Mouse (Mus musculus) retina, adult 2 months (tissue): ENCODE results near the gene Pepd.
A peak's percentile ranks its signal among the peaks of the same experiment; 100 is the strongest.

ENCODE experiments used
- DNase-seq: peaks from one replicate; pipeline ENCODE4 v3.0.0-alpha.2; 2012; ENCODE audit warnings: low read depth, low spot score

Gene Pepd

DNA sequence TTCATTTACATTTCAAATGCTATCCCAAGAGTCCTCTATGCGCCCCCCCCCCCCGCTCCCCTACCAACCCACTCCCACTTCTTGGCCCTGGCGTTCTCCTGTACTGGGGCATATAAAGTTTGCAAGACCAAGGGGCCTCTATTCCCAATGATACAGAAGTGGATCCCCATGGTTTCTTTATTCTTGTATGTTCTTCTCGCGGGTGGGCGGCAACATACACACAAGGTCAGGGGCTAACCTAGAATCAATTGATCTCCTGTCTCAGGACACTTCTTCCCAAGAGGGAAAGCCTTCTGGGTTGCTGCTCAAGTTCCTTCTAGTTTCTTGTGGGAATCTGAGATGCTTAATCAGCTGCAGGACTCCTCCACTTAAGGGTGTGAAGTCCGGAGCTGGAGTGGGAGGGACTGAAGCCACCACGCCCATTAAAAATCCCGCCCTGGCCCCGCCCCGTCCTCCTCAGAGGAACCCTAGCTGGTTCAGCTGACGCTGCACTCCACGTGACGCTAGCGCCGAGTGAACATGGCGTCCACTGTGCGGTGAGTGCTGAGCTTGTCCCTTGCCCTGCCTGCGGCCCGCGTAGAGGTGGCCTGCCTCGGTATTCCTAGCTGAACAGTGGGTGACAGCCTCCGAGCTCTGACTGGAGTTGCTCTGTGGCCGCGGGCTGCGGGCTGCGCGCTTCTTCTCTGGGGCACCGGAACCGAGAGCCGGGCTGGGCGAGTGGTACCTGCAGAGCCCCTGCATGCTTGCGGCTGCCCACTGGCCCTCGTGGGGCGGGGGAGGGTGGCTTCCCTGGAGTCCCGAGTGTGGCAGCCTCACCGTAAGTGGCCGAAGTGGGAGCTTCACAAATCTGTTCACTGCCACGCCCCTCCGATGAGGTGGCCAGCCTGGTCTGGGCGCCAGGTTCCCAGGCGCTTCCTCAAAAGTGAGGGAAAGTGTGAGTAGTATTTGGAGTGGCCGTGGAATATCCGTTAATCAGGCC lies at the start of gene Pepd:
Gene Pepd, plus strand, starts transcription at position 461 of the 979 bp plus-strand sequence.
- DNase-seq = peak; percentile 78

DNA sequence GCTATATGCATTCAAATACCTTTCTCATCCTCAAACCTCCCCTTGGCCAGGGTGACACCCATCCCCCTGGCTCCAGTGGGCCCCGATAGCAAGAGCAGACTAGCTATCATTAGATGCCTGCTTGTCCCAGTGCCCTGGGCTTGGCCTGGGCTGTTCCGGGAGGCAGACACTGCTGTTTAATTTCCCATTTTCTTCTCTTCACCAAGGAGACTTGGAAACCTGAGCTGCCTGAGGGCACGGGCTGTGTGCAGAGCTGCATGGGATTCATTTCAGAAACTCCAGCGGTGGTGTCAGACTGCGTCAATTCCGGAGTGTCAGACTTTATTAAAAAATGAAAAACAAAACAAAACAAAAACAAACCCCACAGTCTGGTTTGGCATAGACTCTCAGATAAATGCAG lies 44.9 kb upstream of the Pepd start:
- DNase-seq = no peak

DNA sequence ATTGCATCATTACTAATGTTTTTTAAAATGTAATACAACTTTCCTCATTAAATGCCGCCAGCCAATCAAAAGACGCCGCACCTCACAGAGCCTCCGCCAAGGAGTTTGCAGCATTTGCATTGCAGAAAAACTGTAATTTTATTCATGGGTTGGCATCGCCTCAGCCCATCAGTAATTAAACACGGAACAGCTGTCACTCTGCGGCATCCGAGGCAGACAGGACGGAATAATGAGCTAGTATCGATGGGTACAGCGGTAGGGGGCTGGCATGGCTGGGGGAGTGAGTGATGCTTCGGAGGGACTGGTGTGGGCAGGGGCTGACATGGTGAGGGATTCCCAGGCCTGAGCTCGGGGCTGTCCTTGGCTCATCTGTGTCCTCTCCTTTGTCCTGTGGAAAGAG lies 42.5 kb upstream of the Pepd start:
- DNase-seq = no peak

DNA sequence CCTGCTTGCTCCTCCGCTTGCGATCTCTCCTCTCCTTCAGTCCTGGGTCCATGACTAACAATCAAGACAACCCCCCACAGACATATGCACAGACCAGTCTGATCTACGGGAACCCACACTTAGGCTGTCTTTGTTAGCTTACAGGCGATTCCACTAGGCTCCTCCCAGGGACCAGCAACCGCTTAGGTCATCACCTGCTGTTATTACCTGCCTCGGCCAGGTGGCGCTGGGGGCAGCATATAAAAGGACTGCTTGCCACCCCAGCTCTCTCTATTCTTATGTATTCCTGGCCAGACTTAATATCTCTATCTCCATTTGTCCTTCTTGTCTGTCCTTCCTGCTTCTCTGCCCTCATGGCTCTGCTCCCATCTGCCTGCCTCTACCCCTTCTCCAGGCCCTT lies 35.4 kb upstream of the Pepd start:
- no peak for DNase-seq

DNA sequence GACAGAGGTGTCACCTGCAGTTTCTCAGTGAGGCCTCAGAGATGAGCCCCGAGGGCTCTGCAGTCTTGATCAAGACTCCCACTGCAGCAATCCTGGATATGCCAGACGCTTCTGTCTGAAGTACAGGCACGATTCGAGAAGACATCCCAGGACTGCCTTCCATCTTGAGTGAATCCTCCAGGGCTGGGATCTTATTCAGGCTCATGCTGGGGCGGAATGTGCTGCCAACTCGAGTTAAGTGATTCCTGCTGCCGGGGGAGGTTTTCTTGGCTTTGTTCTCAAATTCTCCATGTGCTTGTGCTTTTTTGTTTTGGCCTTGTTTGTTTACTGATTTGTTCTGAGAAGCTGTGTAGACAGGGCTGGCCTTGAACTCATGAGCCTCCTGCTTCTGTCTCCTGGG lies 34.4 kb upstream of the Pepd start:
- DNase-seq = no peak

DNA sequence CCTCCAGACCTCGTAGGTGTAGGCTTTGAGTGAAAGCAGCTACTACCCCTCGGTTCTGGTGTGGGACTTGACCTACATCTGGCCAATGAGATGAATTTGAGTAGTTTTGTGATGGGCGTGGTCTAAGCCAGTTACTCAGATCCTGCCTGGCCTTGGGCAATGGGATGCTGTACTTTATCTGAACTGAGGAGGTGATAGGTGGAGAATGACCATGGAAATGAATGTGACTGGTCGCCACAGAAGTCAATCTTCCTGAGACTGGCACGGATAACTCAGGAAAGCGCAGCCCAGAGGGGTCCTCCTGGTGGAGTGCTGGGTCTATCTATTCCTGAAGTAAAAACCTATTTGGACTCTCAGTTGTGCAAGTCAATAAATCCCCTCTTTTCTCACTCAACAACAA lies 23.7 kb upstream of the Pepd start:
- no peak for DNase-seq

DNA sequence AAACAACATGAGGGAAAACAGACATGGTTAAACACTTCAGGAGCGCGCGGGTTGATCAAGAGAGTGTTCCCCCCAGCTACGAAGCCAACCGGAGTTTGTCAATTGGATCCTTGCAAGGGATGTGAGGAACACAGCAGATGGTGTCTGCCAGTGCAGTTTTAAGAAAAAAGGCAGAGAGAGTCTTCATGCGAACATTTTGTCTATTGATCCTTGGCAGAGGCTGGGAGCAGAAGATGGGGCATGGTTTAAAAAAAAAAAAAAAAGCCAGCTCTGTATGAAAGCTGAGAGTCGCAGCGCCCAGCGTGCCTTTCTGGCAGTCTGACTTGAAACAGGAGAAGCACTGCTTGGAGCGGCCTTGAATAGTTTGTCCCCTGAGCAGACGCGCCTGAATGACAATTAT lies 23.3 kb upstream of the Pepd start:
- DNase-seq = no peak

DNA sequence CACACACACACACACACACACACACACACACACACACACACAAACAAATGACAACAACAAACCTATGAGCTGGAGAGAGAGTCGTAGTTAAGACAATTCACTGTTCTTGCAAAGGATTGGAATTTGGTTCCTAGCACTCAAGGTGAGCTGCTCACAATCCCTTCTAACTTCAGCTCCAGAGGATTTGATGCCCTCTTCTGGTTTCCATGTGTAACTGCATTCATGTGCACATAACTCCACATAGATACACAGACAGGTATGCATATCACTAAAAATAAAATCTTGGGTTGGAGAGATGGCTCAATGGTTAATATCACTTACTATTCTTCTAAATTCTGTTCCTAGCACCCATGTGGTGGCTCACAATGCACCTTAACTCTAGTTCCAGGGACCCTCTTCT lies 19.3 kb upstream of the Pepd start:
- DNase-seq = no peak

DNA sequence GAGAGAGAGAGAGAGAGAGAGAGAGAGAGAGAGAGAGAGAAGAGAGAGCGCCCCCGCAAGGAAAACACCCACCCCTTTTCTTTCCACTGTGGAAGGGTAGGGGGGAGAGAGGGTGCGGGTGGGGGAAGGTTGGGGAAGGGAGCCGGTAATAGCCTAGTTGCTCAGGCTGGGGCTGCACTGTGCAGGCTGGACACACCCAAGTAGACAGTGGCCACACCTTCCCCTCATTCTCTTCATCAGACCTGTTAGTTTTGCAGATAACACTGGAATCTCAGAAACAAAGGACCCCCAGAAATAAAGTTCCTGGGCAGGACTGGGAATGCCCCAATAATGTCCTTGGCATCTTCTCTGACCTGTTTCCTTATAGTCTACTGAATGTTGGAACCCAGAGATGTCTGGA lies 15.7 kb upstream of the Pepd start:
- DNase-seq = no peak

DNA sequence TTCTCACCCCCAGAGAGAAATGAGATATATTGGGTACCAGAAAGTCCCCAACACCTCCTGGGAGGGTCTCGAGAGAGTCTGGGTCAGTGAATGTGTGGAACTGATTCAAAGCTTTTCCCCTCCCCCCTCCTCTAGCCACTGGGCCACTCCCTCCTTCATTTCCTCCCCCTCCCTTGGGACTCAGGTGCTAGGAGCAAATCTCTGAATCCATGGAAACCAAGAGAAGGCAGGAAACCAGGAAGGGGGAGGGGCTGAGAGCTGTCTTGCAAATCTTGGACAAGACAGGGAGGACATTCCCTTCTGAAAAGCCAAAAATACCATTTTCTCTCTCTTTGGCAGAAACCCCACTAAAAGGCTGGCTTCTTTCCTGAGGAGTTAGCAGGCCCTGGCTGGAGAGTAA lies 15.1 kb upstream of the Pepd start:
- no peak for DNase-seq

DNA sequence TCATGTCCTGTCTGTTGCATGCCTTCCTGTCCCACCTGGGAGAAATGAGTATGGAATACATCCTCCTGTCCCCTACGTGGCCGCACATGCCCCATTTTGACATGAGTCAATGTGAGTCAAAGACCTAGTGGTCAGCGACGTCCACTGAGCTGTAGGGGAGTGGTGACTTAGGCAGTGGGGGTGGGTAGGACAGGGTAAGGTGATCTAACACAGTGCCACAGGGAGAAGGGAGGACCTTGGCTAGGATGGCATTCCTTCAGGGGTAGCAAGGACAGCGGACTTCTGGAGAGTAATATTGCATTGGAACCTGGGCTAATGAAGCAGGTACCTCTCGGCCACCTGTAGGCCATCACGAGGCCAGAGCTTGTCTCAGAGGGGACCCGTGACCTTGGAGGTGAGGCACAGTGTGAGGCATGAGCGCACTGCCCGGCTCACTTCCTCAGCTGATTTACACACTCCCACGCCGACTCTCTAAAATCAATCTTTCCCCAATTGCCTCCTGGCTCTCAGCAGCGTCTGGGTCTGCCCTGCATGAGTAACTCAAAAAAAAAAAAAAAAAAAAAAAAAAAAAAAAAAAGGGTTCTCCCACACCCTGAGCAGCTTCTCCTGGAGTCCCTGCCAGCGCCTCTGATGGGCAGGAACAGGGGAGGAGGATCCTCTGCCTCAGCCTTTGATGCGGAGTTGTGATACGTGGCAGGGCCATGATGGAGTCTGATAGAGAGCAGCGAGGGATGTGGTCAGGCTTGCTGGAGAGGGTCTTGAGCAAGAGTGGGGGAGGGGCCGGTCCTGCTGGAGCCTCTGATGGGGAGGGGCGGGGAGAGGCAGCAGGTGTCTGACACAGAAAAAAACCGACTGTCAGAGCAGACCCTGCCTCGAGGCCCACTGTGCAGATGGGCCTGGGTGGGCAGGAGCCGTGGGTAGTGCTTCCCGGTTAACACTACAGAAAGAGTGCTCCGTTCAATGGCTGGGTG lies 1.8 kb upstream of the Pepd start:
- DNase-seq = no peak

DNA sequence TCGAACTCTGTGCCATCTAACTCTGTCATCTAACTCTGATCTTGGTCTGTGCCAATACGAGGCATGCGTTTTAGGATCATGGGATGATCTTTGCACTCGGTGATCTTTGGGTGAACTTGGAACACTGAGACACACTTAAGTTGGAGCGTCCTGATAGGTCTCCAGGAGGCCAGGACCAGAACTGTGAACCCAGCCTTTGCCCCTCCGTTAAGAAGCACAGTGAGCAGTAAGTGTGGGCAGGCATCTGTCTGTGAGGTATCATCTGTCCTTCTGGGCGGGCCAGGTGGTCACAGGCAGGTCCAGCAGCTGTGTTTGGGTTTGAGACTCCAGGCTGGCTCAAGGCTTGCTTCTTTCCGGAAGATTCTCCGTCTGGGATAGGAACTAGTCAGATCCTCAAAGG lies 1.8 kb downstream of the Pepd start:
- no peak for DNase-seq

DNA sequence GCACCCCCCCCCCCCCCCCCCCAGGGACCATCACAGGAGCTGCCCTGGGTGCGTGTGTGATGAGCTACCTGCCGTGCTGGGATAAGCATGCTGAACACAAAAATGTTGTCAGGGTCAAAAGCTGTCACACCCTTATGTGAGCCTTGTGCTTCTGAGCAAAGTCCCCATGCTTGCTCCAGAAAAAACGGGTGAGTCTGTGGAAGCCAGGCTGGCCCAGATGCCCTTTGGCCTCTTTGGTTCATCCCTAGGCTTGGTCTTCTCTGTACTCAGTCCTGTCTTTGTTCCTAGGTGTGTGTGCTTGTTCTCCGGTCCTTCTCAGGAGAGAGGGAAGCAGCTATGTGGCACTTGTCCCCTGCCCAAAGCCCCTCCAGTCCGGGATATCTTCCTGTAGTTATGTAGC lies 3.4 kb downstream of the Pepd start:
- DNase-seq = no peak

DNA sequence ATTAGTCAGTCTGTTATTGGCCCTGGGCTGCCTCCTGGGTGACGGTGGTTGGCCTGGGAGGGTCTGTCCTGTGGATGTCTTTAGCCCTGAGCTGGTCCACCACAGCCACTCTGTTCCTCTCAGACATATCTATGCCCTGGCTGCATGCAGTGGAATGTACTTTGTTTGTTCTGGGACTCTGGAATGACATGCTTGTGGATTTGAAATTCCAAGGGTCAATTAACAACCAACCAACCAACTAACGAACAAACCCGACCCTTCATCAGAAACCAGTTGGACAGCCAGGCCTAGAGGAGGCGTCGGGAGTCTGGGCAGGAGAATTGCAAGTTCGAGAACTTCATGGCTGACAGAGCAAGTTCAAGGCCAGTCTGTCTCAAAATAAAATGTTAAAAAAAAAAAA lies 5.4 kb downstream of the Pepd start:
- DNase-seq = no peak

DNA sequence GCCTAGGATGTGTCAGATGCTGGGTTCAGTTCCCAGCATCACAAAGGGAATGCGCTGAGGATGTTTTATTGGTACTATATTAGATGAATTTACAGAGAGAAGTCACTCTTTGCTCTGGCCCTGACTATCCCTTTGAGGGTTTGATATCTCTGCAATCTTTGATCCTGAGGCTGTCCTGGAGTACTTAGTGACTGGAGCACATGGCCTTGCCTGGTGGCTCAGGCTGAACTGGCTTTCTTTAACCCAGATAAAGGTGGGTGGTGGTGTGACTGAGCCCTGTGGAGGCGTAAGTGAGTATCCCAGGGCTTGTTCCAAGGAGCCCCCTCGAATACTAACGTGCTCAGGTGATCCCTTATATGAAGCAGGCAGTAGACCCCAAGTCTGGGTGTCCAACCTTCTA lies 5.8 kb downstream of the Pepd start:
- DNase-seq = no peak

GRCm38 (mm10) chr7:34918416-34918815 lies 6.2 kb downstream of the Pepd start:
- DNase-seq = no peak

GRCm38 (mm10) chr7:34919054-34919453 lies 6.9 kb downstream of the Pepd start:
- DNase-seq = no peak

DNA sequence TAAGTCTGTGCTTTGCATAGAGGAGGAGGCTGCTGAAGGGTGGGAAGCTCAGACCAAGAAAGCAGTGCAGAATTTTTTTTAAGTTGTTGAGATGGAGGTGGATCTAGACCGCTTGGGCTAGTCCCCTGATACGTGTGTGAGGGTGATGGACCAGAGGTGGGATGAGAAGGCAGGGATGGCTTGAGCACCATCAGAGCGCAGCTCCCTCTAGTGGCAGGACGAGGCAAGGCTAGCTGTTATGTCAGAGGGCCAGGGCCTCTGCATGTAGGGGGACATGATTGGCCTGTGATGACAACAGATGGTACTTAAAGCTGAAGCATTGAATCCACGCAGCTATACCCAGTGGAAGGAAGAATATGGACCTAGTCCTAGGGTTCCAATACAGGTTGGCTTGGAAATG lies 7.6 kb downstream of the Pepd start:
- no peak for DNase-seq

DNA sequence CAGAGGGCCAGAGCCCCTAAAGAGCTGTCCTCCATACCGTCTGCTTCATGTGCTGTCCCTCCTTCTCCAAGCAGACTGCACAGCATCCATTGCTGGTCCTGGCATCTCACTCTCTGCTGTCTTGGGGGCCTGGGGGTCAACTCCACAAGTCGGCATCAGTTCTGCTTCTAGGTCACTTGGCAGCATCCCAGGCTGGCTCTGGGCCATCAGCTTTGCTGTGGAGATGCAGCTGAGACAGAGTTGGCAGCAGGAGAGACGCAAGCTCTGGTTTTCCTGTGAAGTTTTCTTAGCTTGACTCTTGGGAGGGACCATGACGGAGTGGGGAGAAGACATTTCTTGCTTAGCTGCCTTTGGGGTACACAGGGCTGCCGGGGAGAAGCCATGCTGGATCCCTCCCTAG lies 13.0 kb downstream of the Pepd start:
- DNase-seq = no peak

GRCm38 (mm10) chr7:34925956-34926355 lies 13.8 kb downstream of the Pepd start:
- no peak for DNase-seq

DNA sequence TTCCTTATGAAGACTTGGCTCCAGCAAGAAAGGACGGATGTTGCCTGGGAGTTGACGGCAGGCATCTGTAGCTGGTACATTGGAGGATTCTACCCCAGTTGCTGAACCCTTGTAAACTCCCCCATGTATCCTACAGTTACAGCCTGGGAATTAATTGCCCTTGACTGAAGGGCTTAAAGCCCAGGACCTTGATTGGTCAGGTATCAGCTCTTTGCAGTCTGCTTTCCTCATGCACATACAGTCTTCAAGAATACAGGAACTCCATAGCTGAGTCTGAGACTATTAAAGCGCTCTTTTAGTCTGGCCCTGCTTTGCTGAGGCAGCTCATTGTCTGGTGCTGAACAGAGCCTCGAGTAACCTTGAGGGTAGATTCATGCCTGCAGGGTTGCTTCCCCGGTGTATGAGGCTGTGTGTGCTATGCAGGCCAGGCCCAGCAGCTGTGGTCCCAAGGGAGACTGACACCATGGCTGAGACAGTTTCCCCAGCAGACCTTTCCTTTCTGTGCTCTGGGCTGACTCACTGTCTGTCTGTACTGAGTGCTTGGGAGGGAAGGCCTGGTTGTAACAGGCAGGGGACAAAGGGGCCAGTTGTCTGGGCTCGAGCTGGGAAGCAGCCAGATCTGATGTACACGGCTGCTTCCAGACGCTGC lies 17.6 kb downstream of the Pepd start:
- DNase-seq = no peak

DNA sequence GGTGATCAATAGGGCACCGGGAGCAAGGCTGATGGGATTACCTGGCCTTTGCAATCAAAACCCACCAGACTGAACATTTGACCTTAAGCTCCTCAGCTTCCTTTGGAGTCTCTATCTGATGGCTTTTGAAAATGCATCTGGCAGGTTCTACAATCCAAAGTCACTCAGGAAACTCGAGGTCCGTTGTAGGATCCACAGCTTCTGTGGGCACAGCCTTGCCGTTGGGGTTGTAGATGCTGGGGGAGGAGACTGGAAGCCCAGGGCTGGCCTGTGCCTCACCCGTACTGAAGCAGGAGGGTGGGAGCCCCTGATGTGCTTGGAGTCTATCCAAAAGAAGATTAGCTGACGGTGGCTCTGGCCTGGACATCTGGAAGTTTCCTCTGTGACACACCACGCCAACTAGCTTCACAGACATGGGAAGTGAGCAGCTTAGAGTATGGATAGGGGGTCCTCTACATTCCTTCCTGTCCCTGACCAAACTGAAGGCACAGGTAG lies 18.1 kb downstream of the Pepd start:
- no peak for DNase-seq
